ENCODE assay signal across 16 mouse cellular contexts in genomic region chr3:66405645-66406044, GRCm38 (mm10).
DNase-seq lines count a peak whose midpoint lies in the region; ATAC-seq and TF ChIP-seq lines count a peak whose summit lies in the region.
"Had no signal": no experiment of that assay in that cellular context is flagged by ENCODE, and none has a peak within 500 bp of the region (broad histone marks: within the 10 kb centered on the region; RNA-seq: fewer than 3 reads in every experiment).

No protein-coding gene starts in this region.

- H3K27ac ChIP-seq in hindbrain, postnatal 0 days = no peak overlapping the region
- no peak overlapping the region for H3K27ac ChIP-seq in hindbrain, embryonic 10.5 days
- H3K27ac ChIP-seq in hindbrain, embryonic 11.5 days (ENCODE audit: low read depth, low read length) = no peak overlapping the region
- H3K27ac ChIP-seq: embryonic facial prominence, embryonic 12.5 days; heart, embryonic 15.5 days; hindbrain, embryonic 14.5 days; neural tube, embryonic 15.5 days had no signal

- H3K9ac ChIP-seq in hindbrain, postnatal 0 days (replicated peaks; ENCODE audit: low read length) = no peak overlapping the region
- H3K9ac ChIP-seq in hindbrain, embryonic 11.5 days (ENCODE audit: low read depth, low read length) = no peak overlapping the region
- H3K9ac ChIP-seq: embryonic facial prominence, embryonic 12.5 days; heart, embryonic 15.5 days; hindbrain, embryonic 14.5 days; neural tube, embryonic 15.5 days had no signal

- H3K4me3 ChIP-seq in hindbrain, postnatal 0 days (ENCODE audit: low read length) = no peak overlapping the region
- no peak overlapping the region for H3K4me3 ChIP-seq in hindbrain, embryonic 10.5 days
- no peak overlapping the region for H3K4me3 ChIP-seq in hindbrain, embryonic 11.5 days (ENCODE audit: low read depth, low read length)
- H3K4me3 ChIP-seq: embryonic facial prominence, embryonic 12.5 days; heart, embryonic 15.5 days; neural tube, embryonic 15.5 days had no signal

- WGBS in hindbrain, postnatal 0 days = 78% methylated on average over 4 of the region's 4 CpGs
- WGBS in hindbrain, embryonic 10.5 days = 95% methylated on average over 4 of the region's 4 CpGs
- 91% methylated on average over 4 of the region's 4 CpGs for WGBS in hindbrain, embryonic 11.5 days

- peak; percentile 11 for DNase-seq in hindbrain, postnatal 0 days (ENCODE audit: low spot score)
- DNase-seq in hindbrain, embryonic 10.5 days (ENCODE audit: low spot score) = no peak
- DNase-seq in right cerebral cortex, adult 18-20 months = peak; percentile 14
- no peak for DNase-seq in right cerebral cortex, postnatal 25 days
- peak; percentile 2 for DNase-seq in lung, postnatal 36 days
- no peak for DNase-seq in adrenal gland, adult 2 months
- DNase-seq in hindbrain, embryonic 11.5 days (ENCODE audit: low spot score) = no peak
- DNase-seq: adrenal gland, postnatal 10 days; kidney, adult 11 months; liver had no signal

- no peaks in the 10 kb centered on the region for H3K9me3 ChIP-seq in hindbrain, postnatal 0 days (ENCODE audit: low read length)
- no peaks in the 10 kb centered on the region for H3K9me3 ChIP-seq in hindbrain, embryonic 10.5 days
- no peaks in the 10 kb centered on the region for H3K9me3 ChIP-seq in hindbrain, embryonic 11.5 days (ENCODE audit: control insufficient read depth, low read length)
- H3K9me3 ChIP-seq: embryonic facial prominence, embryonic 12.5 days; G1E; heart, embryonic 15.5 days; neural tube, embryonic 15.5 days had no signal

- no peaks in the 10 kb centered on the region; the same call in 1 of the 2 replicates for H3K4me1 ChIP-seq in hindbrain, postnatal 0 days (ENCODE audit: insufficient read depth, low read length)
- 0 out of 2 replicates have a peak, but pooled peaks cover 2% of the 10 kb centered on the region for H3K4me1 ChIP-seq in hindbrain, embryonic 10.5 days (replicated peaks)
- H3K4me1 ChIP-seq in hindbrain, embryonic 11.5 days (replicated peaks; ENCODE audit: control insufficient read depth, insufficient read depth, low read length) = no peaks in the 10 kb centered on the region

- no peak overlapping the region for H3K4me2 ChIP-seq in hindbrain, postnatal 0 days (ENCODE audit: low read depth, low read length)
- no peak overlapping the region for H3K4me2 ChIP-seq in hindbrain, embryonic 11.5 days (replicated peaks; ENCODE audit: low read depth, low read length)
- H3K4me2 ChIP-seq: embryonic facial prominence, embryonic 12.5 days; heart, embryonic 15.5 days; hindbrain, embryonic 14.5 days; midbrain, embryonic 11.5 days; neural tube, embryonic 15.5 days had no signal

- no peaks in the 10 kb centered on the region for H3K36me3 ChIP-seq in hindbrain, postnatal 0 days (ENCODE audit: insufficient read depth, low read length)
- no peaks in the 10 kb centered on the region for H3K36me3 ChIP-seq in hindbrain, embryonic 10.5 days
- H3K36me3 ChIP-seq in hindbrain, embryonic 11.5 days (ENCODE audit: control insufficient read depth, insufficient read depth, low read length) = no peaks in the 10 kb centered on the region
- H3K36me3 ChIP-seq: embryonic facial prominence, embryonic 12.5 days; G1E; heart, embryonic 15.5 days; neural tube, embryonic 15.5 days had no signal

- no peak for TF ChIP-seq CTCF in hindbrain, postnatal 0 days (IDR thresholded peaks at IDR 0.05; ENCODE audit: low read depth)

- no peak for ATAC-seq in hindbrain, postnatal 0 days
- no peak for ATAC-seq in hindbrain, embryonic 11.5 days (ENCODE audit: low FRiP score)

- no peaks in the 10 kb centered on the region for H3K27me3 ChIP-seq in hindbrain, postnatal 0 days (ENCODE audit: insufficient read depth, low read length)
- H3K27me3 ChIP-seq in hindbrain, embryonic 10.5 days (ENCODE audit: insufficient read depth, poor library complexity, severe bottlenecking) = no peaks in the 10 kb centered on the region; the same call in 1 of the 2 replicates
- no peaks in the 10 kb centered on the region for H3K27me3 ChIP-seq in hindbrain, embryonic 11.5 days (ENCODE audit: control insufficient read depth, insufficient read depth, low read length)
- H3K27me3 ChIP-seq: embryonic facial prominence, embryonic 12.5 days; heart, embryonic 15.5 days had no signal

Comparison
In these comparisons a context has a peak if more than half of its experiments do, and no peak if none do; other contexts are left out.
1. DNase-seq: peak in hindbrain, postnatal 0 days (single experiment), right cerebral cortex, adult 18-20 months (single experiment) and lung, postnatal 36 days (single experiment); none in hindbrain, embryonic 10.5 days (single experiment), right cerebral cortex, postnatal 25 days (single experiment), adrenal gland, adult 2 months (single experiment) and hindbrain, embryonic 11.5 days (single experiment).